Mouse (Mus musculus): ENCODE results near the gene Zfp575. TPM values are rescaled to one million over a fixed set of nuclear protein-coding genes. Genes with fewer than 3 reads are reported as not detected.

Zfp575 gene
- polyA plus RNA-seq, 1 experiment from 2014 or later = 7.3 TPM

- Histone ChIP-seq H3K27me3 (no peaks in the 10 kb centered on the region), H3K4me2 (peak overlapping the region; percentile 54), H3K4me1 (peaks cover 3% of the 10 kb centered on the region; the same call in 1 of the 2 replicates), H3K36me3 (0 out of 2 replicates have a peak, but pooled peaks cover 3% of the 10 kb centered on the region), H3K9me3 (no peaks in the 10 kb centered on the region), H3K27ac (no peak overlapping the region), H3K9ac (no peak overlapping the region), H3K4me3 (peak overlapping the region; percentile 18; the same call in 1 of the 2 replicates)
- WGBS = 5% methylated on average over 13 of the region's 13 CpGs
- ATAC-seq (ENCODE audit: insufficient number of reproducible peaks, insufficient read depth, low FRiP score, low TSS enrichment, low read depth) = peak; percentile 71
Observed at GRCm38 (mm10) chr7:24600941-24601597, 13.6 kb upstream of the Zfp575 start.

DNA sequence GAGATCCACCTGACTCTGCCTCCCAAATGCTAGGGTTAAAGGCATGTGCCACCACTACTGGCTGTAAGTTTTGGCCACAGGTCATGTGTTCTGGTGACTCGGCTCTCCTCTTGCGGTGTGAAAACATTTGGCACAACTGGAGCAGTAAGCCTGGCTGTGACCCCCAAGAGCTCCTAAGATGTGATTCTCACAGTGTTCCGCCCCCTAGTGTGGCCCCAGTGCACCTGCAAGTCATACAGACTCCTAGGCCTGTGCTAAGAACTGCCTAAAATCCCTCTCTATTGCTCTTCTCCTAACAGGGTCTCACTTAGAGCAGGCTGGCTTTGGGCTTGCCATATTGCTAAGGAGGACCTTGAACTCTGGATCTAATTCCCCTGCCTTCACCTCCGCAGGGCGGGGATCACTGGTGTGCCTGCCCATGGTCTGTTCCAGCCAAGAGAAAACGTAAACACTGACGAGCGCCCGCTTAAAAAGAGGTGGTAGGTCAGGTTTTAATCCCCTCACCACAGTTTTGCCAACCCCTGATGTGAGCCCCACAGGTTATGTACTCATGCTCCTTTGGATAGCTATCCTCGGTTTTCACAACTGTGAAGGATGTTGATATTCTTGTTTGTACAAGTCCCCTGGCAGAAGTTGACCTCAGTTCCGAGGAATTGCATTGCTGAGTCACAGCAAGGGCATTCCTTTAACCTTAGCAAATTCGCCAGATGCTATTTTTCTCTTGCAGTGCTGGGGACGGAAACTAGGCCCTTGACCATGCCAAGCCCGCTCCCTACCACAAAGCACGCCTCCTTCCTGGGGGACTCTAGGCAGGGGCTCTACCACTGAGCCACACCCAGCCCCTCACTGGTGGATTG lies 12.0 kb upstream of the Zfp575 start:
- 75% methylated on average over 15 of the region's 15 CpGs for WGBS
- Histone ChIP-seq H3K27ac (no peak overlapping the region), H3K4me1 (peaks cover 9% of the 10 kb centered on the region), H3K36me3 (0 out of 2 replicates have a peak, but pooled peaks cover 3% of the 10 kb centered on the region), H3K4me3 (no peak overlapping the region), H3K4me2 (no peak overlapping the region), H3K9ac (no peak overlapping the region), H3K9me3 (no peaks in the 10 kb centered on the region), H3K27me3 (peaks cover 11% of the 10 kb centered on the region)
- no peak for ATAC-seq (ENCODE audit: insufficient number of reproducible peaks, insufficient read depth, low FRiP score, low TSS enrichment, low read depth)

DNA sequence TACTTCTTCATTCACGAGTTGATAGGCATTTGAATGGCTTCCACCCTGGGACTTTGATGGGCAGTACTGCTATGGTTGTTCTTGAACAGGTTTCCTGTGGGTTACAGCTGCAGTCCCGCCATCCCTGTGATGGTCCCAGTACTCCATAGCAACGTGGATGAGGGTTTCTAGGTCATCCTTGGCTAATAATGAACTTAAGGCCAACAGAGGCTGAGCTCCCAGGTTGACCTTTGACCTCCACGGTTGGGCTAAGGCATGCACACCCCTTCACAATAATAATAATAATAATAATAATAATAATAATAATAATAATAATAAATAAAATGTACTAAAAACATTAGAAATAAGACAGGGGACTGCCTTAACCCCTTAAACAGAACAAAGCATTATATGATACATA lies 10.7 kb upstream of the Zfp575 start:
- H3K27me3 ChIP-seq = peaks cover 12% of the 10 kb centered on the region
- 0 out of 2 replicates have a peak, but pooled peaks cover 3% of the 10 kb centered on the region for H3K36me3 ChIP-seq
- no peak overlapping the region for H3K4me2 ChIP-seq
- no peak overlapping the region for H3K4me3 ChIP-seq
- 64% methylated on average over 4 of the region's 4 CpGs for WGBS
- no peaks in the 10 kb centered on the region for H3K9me3 ChIP-seq
- ATAC-seq (ENCODE audit: insufficient number of reproducible peaks, insufficient read depth, low FRiP score, low TSS enrichment, low read depth) = no peak
- H3K9ac ChIP-seq = no peak overlapping the region
- peaks cover 17% of the 10 kb centered on the region for H3K4me1 ChIP-seq
- H3K27ac ChIP-seq = no peak overlapping the region

DNA sequence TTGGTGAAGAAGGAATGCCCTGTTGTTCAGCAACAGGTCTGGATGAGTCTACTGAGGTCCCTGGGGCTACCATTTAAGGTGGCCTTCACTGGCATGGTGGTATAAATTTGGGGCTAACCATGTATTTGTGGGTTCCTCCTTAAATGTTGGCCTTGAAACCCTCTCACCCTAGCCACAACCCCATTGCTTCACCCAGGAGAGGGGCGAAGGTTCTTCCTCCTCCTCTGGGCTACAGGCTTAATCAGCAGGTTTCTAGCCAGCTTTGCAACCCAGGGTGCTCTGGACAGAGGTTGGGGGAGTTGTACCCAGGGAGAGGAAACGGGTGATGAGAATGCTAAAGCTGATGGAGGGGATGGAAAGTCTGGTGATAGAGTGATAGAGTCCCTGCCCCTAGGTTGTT lies 8.0 kb upstream of the Zfp575 start:
- Histone ChIP-seq H3K27me3 (peaks cover 12% of the 10 kb centered on the region), H3K4me3 (no peak overlapping the region), H3K4me1 (peaks cover 14% of the 10 kb centered on the region), H3K27ac (no peak overlapping the region), H3K36me3 (0 out of 2 replicates have a peak, but pooled peaks cover 3% of the 10 kb centered on the region), H3K9me3 (no peaks in the 10 kb centered on the region), H3K9ac (no peak overlapping the region), H3K4me2 (no peak overlapping the region; the same call in 1 of the 2 replicates)
- no peak for ATAC-seq (ENCODE audit: insufficient number of reproducible peaks, insufficient read depth, low FRiP score, low TSS enrichment, low read depth)
- WGBS = 77% methylated on average over 2 of the region's 2 CpGs

GRCm38 (mm10) chr7:24594309-24594803 lies 6.9 kb upstream of the Zfp575 start:
- no peaks in the 10 kb centered on the region for H3K36me3 ChIP-seq
- peaks cover 12% of the 10 kb centered on the region for H3K27me3 ChIP-seq
- H3K9me3 ChIP-seq = no peaks in the 10 kb centered on the region
- H3K27ac ChIP-seq = no peak overlapping the region
- H3K4me3 ChIP-seq = peak overlapping the region; percentile 76
- H3K4me2 ChIP-seq = peak overlapping the region; percentile 79
- peaks cover 14% of the 10 kb centered on the region for H3K4me1 ChIP-seq
- no peak for ATAC-seq (ENCODE audit: insufficient number of reproducible peaks, insufficient read depth, low FRiP score, low TSS enrichment, low read depth)
- H3K9ac ChIP-seq = peak overlapping the region; percentile 80
- WGBS = 3% methylated on average over 13 of the region's 13 CpGs

- Histone ChIP-seq H3K27ac (no peak overlapping the region), H3K9ac (peak overlapping the region; percentile 80), H3K9me3 (no peaks in the 10 kb centered on the region), H3K4me3 (peak overlapping the region; percentile 76), H3K4me1 (peaks cover 14% of the 10 kb centered on the region), H3K4me2 (peak overlapping the region; percentile 79), H3K36me3 (no peaks in the 10 kb centered on the region), H3K27me3 (peaks cover 12% of the 10 kb centered on the region)
- 2% methylated on average over 39 of the region's 39 CpGs for WGBS
- ATAC-seq (ENCODE audit: insufficient number of reproducible peaks, insufficient read depth, low FRiP score, low TSS enrichment, low read depth) = peak; percentile 79
Observed at GRCm38 (mm10) chr7:24593621-24594308, 6.3 kb upstream of the Zfp575 start.

DNA sequence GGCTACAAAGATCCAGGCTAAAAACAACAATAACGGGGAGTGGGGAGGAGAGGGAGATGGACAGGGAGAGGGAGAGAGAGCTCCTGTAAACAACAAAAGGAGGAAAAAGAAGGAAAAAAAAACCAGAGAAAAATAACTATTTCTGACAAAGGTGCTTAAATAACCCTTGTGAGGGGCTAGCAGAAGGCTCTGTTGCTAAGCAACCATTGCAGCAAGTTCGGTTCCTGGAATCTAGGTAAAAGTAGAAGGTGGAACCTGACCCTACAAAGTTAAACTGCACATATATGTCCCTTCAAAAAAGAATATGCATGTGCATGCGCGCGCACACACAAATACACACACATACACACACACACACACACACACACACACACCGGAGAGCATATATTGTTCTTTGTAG lies 5.3 kb upstream of the Zfp575 start:
- 81% methylated on average over 6 of the region's 6 CpGs for WGBS
- no peak overlapping the region for H3K27ac ChIP-seq
- H3K9ac ChIP-seq = no peak overlapping the region
- no peaks in the 10 kb centered on the region for H3K36me3 ChIP-seq
- H3K27me3 ChIP-seq = peaks cover 12% of the 10 kb centered on the region
- no peaks in the 10 kb centered on the region for H3K9me3 ChIP-seq
- H3K4me1 ChIP-seq = peaks cover 15% of the 10 kb centered on the region
- no peak overlapping the region for H3K4me2 ChIP-seq
- no peak overlapping the region for H3K4me3 ChIP-seq
- ATAC-seq (ENCODE audit: insufficient number of reproducible peaks, insufficient read depth, low FRiP score, low TSS enrichment, low read depth) = no peak

DNA sequence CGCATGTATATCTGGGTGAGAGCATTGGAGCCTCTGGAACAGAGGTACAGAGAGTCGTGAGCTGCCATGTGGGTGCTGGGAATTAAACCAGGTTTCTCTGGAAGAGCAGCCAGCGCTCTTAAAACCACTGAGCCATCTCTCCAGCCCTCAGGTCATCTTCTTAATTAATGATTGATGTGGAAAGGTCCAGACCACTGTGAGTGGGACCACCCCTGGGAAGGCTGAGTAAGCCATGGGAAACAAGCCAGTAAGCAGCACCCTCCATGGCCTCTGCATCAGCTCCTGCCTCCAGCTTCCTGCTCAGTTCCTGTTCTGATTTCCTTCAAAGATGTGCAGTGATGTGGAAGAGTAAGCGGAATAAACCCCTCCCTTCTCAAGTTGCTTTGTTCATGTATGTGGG lies 4.7 kb upstream of the Zfp575 start:
- no peak for ATAC-seq (ENCODE audit: insufficient number of reproducible peaks, insufficient read depth, low FRiP score, low TSS enrichment, low read depth)
- Histone ChIP-seq H3K4me2 (no peak overlapping the region), H3K36me3 (no peaks in the 10 kb centered on the region), H3K9me3 (no peaks in the 10 kb centered on the region), H3K27me3 (peaks cover 12% of the 10 kb centered on the region), H3K9ac (no peak overlapping the region), H3K4me3 (no peak overlapping the region), H3K27ac (no peak overlapping the region), H3K4me1 (peaks cover 21% of the 10 kb centered on the region)
- 61% methylated on average over 4 of the region's 4 CpGs for WGBS

- Histone ChIP-seq H3K4me1 (peaks cover 24% of the 10 kb centered on the region), H3K27ac (no peak overlapping the region), H3K4me2 (no peak overlapping the region), H3K27me3 (peaks cover 16% of the 10 kb centered on the region), H3K36me3 (no peaks in the 10 kb centered on the region), H3K9me3 (no peaks in the 10 kb centered on the region), H3K4me3 (no peak overlapping the region), H3K9ac (no peak overlapping the region)
- no peak for ATAC-seq (ENCODE audit: insufficient number of reproducible peaks, insufficient read depth, low FRiP score, low TSS enrichment, low read depth)
- WGBS = 67% methylated on average over 5 of the region's 5 CpGs
Observed at GRCm38 (mm10) chr7:24591735-24592134, 4.3 kb upstream of the Zfp575 start.

DNA sequence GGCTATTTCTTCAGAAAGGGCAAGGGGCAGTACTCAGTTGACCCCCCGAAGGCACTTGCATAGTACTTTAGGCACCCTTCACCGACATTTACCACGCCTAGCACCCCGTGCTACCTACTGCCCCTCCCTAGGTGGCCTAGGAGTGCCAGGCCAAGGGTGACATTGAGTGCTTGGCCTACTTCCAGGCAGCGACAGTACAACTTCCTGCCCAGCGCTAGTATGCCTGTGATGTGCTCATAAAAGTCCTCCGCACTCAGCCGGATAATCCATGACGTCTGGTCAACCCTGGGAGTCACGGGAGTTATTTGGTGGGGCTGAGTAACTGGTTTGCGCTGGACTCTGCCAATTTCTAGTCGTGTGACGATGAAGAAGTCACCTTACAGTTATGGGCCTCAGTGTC lies 895 bp upstream of the Zfp575 start:
- Histone ChIP-seq H3K27me3 (peaks cover 31% of the 10 kb centered on the region), H3K4me3 (no peak overlapping the region), H3K9ac (no peak overlapping the region), H3K27ac (no peak overlapping the region), H3K9me3 (no peaks in the 10 kb centered on the region), H3K36me3 (no peaks in the 10 kb centered on the region), H3K4me1 (peaks cover 12% of the 10 kb centered on the region), H3K4me2 (no peak overlapping the region)
- ATAC-seq (ENCODE audit: insufficient number of reproducible peaks, insufficient read depth, low FRiP score, low TSS enrichment, low read depth) = no peak
- 87% methylated on average over 13 of the region's 13 CpGs for WGBS

DNA sequence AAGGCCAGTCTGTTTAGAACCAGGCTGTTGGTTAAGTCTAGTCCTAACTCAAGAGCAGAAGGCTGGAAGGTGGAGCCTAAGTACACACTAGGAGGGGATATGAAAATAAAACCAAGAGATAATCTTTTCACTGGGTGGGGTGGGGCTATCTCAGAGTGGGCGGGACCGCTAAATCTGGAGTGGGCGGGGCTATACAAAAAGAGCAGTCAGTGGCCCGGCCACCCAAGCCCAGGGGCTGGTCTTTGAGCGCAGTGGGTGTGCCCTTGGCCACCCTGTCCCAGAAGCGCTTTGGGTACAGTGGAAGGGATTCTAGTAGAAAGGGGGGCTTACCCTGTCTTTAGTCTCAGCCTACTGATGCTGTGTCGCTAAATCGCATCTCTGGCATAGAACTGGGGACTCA lies 613 bp downstream of the Zfp575 start:
- no peak; the same call in 1 of the 2 replicates for ATAC-seq (ENCODE audit: insufficient number of reproducible peaks, insufficient read depth, low FRiP score, low TSS enrichment, low read depth)
- peaks cover 10% of the 10 kb centered on the region for H3K4me1 ChIP-seq
- WGBS = 5% methylated on average over 8 of the region's 8 CpGs
- peaks cover 31% of the 10 kb centered on the region for H3K27me3 ChIP-seq
- no peaks in the 10 kb centered on the region for H3K36me3 ChIP-seq
- peak overlapping the region; percentile 81 for H3K4me2 ChIP-seq
- H3K4me3 ChIP-seq = peak overlapping the region; percentile 57
- H3K9me3 ChIP-seq = no peaks in the 10 kb centered on the region
- peak overlapping the region; percentile 44; the same call in 1 of the 2 replicates for H3K27ac ChIP-seq
- H3K9ac ChIP-seq = peak overlapping the region; percentile 83

Data from embryonic facial prominence, embryonic 13.5 days (tissue).